Mouse (Mus musculus): ENCODE measurements at regions not wholly inside any gene's neighbourhood (a gene's known extent, or its start where the extent isn't known, plus 50 kb on each side); places are given as distances from the start of the nearest gene placed in this dataset.

GRCm38 (mm10) chr6:117390233-117390848 lies 222.0 kb downstream of the Cxcl12 start:
- Histone ChIP-seq H3K4me2 (ENCODE audit: insufficient read depth, low read depth, poor library complexity, severe bottlenecking) (no peak overlapping the region), H3K9ac (ENCODE audit: insufficient read depth, low read depth) (no peak overlapping the region), H3K4me1 (ENCODE audit: control insufficient read depth in 1 of 2, insufficient read depth in 2 of 2) (no peaks in the 10 kb centered on the region), H3K27me3 (replicated peaks) (peaks cover 42% of the 10 kb centered on the region), H3K36me3 (replicated peaks in 1 of 2; ENCODE audit: control insufficient read depth in 1 of 2, insufficient read depth in 1 of 2, low read length in 1 of 2) (no peaks in the 10 kb centered on the region), H3K4me3 (replicated peaks in 1 of 3; ENCODE audit: low read depth in 2 of 3, low read length in 2 of 3, poor library complexity in 1 of 3) (no peak overlapping the region), H3K27ac (ENCODE audit: insufficient read depth, low read depth) (no peak overlapping the region), H3K79me2 (replicated peaks; ENCODE audit: control insufficient read depth, extremely low read depth, insufficient read depth, poor library complexity, severe bottlenecking) (no peaks in the 10 kb centered on the region), H3K9me3 (replicated peaks; ENCODE audit: low read length) (no peaks in the 10 kb centered on the region)
- DNase-seq (ENCODE audit: extremely low read depth) = no peak
- TF ChIP-seq JUN (IDR thresholded peaks at IDR 0.05; ENCODE audit: insufficient read depth, low read depth, low read length) (no peak), GABPA (IDR thresholded peaks at IDR 0.05; ENCODE audit: insufficient replicate concordance, low read depth, low read length) (no peak), MAFK (IDR thresholded peaks at IDR 0.05; ENCODE audit: insufficient replicate concordance, low read length) (no peak), TBP (conservative IDR thresholded peaks at IDR 0.05; ENCODE audit: low read depth, low read length) (no peak), USF1 (IDR thresholded peaks at IDR 0.05; ENCODE audit: low read depth, low read length) (no peak), RAD21 (IDR thresholded peaks at IDR 0.05; ENCODE audit: low read depth, low read length) (no peak), UBTF (IDR thresholded peaks at IDR 0.05; ENCODE audit: low read depth, low read length) (no peak), SMC3 (IDR thresholded peaks at IDR 0.05; ENCODE audit: low read depth, low read length) (no peak), ZKSCAN1 (IDR thresholded peaks at IDR 0.05; ENCODE audit: borderline replicate concordance, low read depth, low read length) (no peak), PAX5 (IDR thresholded peaks at IDR 0.05; ENCODE audit: low read length) (no peak), MXI1 (IDR thresholded peaks at IDR 0.05; ENCODE audit: low read depth, low read length) (no peak), MAZ (IDR thresholded peaks at IDR 0.05; ENCODE audit: low read depth, low read length) (no peak), BHLHE40 (IDR thresholded peaks at IDR 0.05; ENCODE audit: low read depth, low read length) (no peak), ZMIZ1 (IDR thresholded peaks at IDR 0.05; ENCODE audit: low read depth, low read length) (no peak)
- in situ Hi-C loops (cut with MboI; ENCODE audit: low pct_ligation_motif_present, low pct_unique_long_range_greater_than_20kb, low sequenced_read_pairs) = no loop called here
- dilution Hi-C loops (cut with MboI; ENCODE audit: extremely low pct_ligation_motif_present, extremely low pct_unique_long_range_greater_than_20kb, low sequenced_read_pairs) = no loop called here

- no peaks in the 10 kb centered on the region for H3K79me2 ChIP-seq (replicated peaks; ENCODE audit: control insufficient read depth, extremely low read depth, insufficient read depth, poor library complexity, severe bottlenecking)
- H3K9ac ChIP-seq (ENCODE audit: insufficient read depth, low read depth) = no peak overlapping the region
- H3K27ac ChIP-seq (ENCODE audit: insufficient read depth, low read depth) = no peak overlapping the region
- H3K9me3 ChIP-seq (replicated peaks; ENCODE audit: low read length) = no peaks in the 10 kb centered on the region
- H3K4me1 ChIP-seq (ENCODE audit: control insufficient read depth in 1 of 2, insufficient read depth in 2 of 2) = no peaks in the 10 kb centered on the region
- in situ Hi-C loops (cut with MboI; ENCODE audit: low pct_ligation_motif_present, low pct_unique_long_range_greater_than_20kb, low sequenced_read_pairs) (no loop called here), dilution Hi-C loops (cut with MboI; ENCODE audit: extremely low pct_ligation_motif_present, extremely low pct_unique_long_range_greater_than_20kb, low sequenced_read_pairs) (no loop called here)
- DNase-seq (ENCODE audit: extremely low read depth) = no peak
- H3K4me3 ChIP-seq (replicated peaks in 1 of 3; ENCODE audit: low read depth in 2 of 3, low read length in 2 of 3, poor library complexity in 1 of 3) = no peak overlapping the region
- no peaks in the 10 kb centered on the region for H3K36me3 ChIP-seq (replicated peaks in 1 of 2; ENCODE audit: control insufficient read depth in 1 of 2, insufficient read depth in 1 of 2, low read length in 1 of 2)
- peaks cover 28% of the 10 kb centered on the region for H3K27me3 ChIP-seq (replicated peaks)
- TF ChIP-seq KAT2A (IDR thresholded peaks at IDR 0.05; ENCODE audit: insufficient replicate concordance, low read length) = no peak
- no peak for TF ChIP-seq ZC3H11A (IDR thresholded peaks at IDR 0.05; ENCODE audit: low read depth, low read length)
- TF ChIP-seq MAZ (IDR thresholded peaks at IDR 0.05; ENCODE audit: low read depth, low read length) = no peak
- TF ChIP-seq JUN (IDR thresholded peaks at IDR 0.05; ENCODE audit: insufficient read depth, low read depth, low read length) = no peak
- no peak for TF ChIP-seq RAD21 (IDR thresholded peaks at IDR 0.05; ENCODE audit: low read depth, low read length)
- TF ChIP-seq SMC3 (IDR thresholded peaks at IDR 0.05; ENCODE audit: low read depth, low read length) = no peak
- no peak for TF ChIP-seq IRF4 (IDR thresholded peaks at IDR 0.05; ENCODE audit: low read depth, low read length)
- TF ChIP-seq POLR2A (IDR thresholded peaks at IDR 0.05; ENCODE audit: low read depth, low read length) = no peak
- no peak for TF ChIP-seq CHD1 (IDR thresholded peaks at IDR 0.05; ENCODE audit: low read depth, low read length)
- no peak for TF ChIP-seq JUND (conservative IDR thresholded peaks at IDR 0.05; ENCODE audit: low read depth, low read length)
- TF ChIP-seq E2F4 (IDR thresholded peaks at IDR 0.05; ENCODE audit: insufficient replicate concordance, low read depth, low read length) = no peak
- no peak for TF ChIP-seq RCOR1 (conservative IDR thresholded peaks at IDR 0.05; ENCODE audit: low read depth, low read length)
- no peak for TF ChIP-seq ZMIZ1 (IDR thresholded peaks at IDR 0.05; ENCODE audit: low read depth, low read length)
- TF ChIP-seq MYC (IDR thresholded peaks at IDR 0.05; ENCODE audit: low read depth, low read length) = no peak
- no peak for TF ChIP-seq ZNF384 (IDR thresholded peaks at IDR 0.05; ENCODE audit: low read depth, low read length)
- H3K4me2 ChIP-seq (ENCODE audit: insufficient read depth, low read depth, poor library complexity, severe bottlenecking) = no peak overlapping the region
Measured at GRCm38 (mm10) chr6:117393480-117393879, 225.1 kb downstream of the Cxcl12 start.
